9 mouse cellular contexts compared by ENCODE assay signal in the genomic region with DNA sequence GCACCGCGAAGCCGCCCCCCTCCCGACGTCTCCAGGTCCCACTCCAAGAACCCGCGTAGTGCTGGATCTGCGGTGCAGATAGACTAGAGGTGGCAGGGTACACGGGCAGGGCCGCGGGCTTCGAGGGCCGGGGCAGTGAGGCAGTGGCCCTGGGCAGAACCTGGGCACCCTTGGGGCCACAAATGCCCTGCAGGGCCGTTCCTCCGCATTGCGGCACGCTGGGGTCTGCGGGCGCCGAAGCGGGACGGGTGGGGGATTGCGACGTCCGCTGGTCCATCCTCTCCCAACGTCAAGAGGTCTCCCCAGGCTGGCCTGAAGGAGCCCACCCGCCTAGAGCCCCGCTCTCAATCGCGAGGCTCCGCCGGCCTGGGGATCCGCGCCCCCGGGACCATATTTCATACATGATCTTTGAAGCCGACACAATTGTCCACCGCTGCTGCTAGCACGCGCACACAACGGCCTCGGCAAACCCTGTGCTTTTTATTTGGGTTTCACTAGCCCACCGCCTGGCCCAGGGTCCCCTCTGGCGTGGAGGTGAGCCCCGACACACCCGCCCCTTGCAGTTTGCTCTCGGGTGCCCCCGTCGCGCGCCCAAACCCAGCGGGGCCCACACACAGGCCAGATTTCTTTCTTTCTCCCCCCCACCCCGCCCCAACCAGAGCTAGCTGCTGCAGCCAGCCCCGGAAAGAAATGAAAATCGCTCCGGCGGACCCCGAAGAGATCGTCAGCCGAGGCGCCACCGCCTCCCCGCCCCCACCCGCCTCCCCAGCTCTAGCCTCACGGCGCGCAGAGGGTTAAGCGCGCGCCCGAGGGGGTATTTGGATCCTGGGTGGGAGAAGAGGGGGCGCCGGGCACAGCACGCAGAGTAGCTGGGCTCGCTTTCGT. TPM values are rescaled to one million over a fixed set of nuclear protein-coding genes. Genes with fewer than 3 reads are reported as not detected.
A peak's percentile ranks its signal among the peaks of the same experiment; 100 is the strongest.
DNase-seq lines count a peak whose midpoint lies in the region; ATAC-seq and TF ChIP-seq lines count a peak whose summit lies in the region.
"Had no signal": no experiment of that assay in that cellular context is flagged by ENCODE, and none has a peak within 500 bp of the region (broad histone marks: within the 10 kb centered on the region; RNA-seq: fewer than 3 reads in every experiment).

No protein-coding gene starts in this region.

- H3K4me2 ChIP-seq in forebrain, embryonic 11.5 days (ENCODE audit: low read depth, low read length, severe bottlenecking) = peak overlapping the region; percentile 99
- H3K4me2 ChIP-seq in intestine, embryonic 14.5 days (ENCODE audit: low read length) = peak overlapping the region; percentile 99
- peak overlapping the region; percentile 93 for H3K4me2 ChIP-seq in liver, postnatal 0 days (ENCODE audit: low read depth, low read length)
- peak overlapping the region; percentile 99 for H3K4me2 ChIP-seq in stomach, embryonic 15.5 days

- peaks cover 28% of the 10 kb centered on the region for H3K4me1 ChIP-seq in forebrain, embryonic 11.5 days (replicated peaks; ENCODE audit: control insufficient read depth, insufficient read depth, low read length)
- H3K4me1 ChIP-seq in intestine, embryonic 14.5 days (replicated peaks; ENCODE audit: control insufficient read depth, insufficient read depth, low read length) = peaks cover 42% of the 10 kb centered on the region
- peaks cover 49% of the 10 kb centered on the region for H3K4me1 ChIP-seq in liver, postnatal 0 days (ENCODE audit: insufficient read depth)
- peaks cover 44% of the 10 kb centered on the region for H3K4me1 ChIP-seq in stomach, embryonic 15.5 days

- no peaks in the 10 kb centered on the region for H3K36me3 ChIP-seq in forebrain, embryonic 11.5 days (ENCODE audit: control insufficient read depth, insufficient read depth, low read length)
- no peaks in the 10 kb centered on the region for H3K36me3 ChIP-seq in intestine, embryonic 14.5 days (ENCODE audit: control insufficient read depth, insufficient read depth, low read length)
- no peaks in the 10 kb centered on the region for H3K36me3 ChIP-seq in liver, postnatal 0 days (replicated peaks; ENCODE audit: insufficient read depth, low read length)
- no peaks in the 10 kb centered on the region for H3K36me3 ChIP-seq in stomach, embryonic 15.5 days

- under 1% methylated on average over 74 of the region's 75 CpGs for WGBS in forebrain, embryonic 11.5 days
- under 1% methylated on average over 74 of the region's 75 CpGs for WGBS in intestine, embryonic 14.5 days
- WGBS in liver, postnatal 0 days (ENCODE audit: insufficient replicate concordance) = under 1% methylated on average over 58 of the region's 75 CpGs
- WGBS in stomach, embryonic 15.5 days = under 1% methylated on average over 75 of the region's 75 CpGs

- peak overlapping the region; percentile 57 for H3K9ac ChIP-seq in forebrain, embryonic 11.5 days (ENCODE audit: low read length)
- peak overlapping the region; percentile 59 for H3K9ac ChIP-seq in intestine, embryonic 14.5 days (ENCODE audit: low read length)
- H3K9ac ChIP-seq in liver, postnatal 0 days (replicated peaks) = peak overlapping the region; percentile 67
- peak overlapping the region; percentile 39; the same call in 1 of the 2 replicates for H3K9ac ChIP-seq in stomach, embryonic 15.5 days

- DNase-seq in left cerebral cortex, postnatal 36 days (ENCODE audit: low spot score in 2 of 2) = peak; percentile 13 to 14
- no peak for DNase-seq in left cerebral cortex, adult 8-10 months (ENCODE audit: low spot score in 2 of 2)
- peak; percentile 33 for DNase-seq in adrenal gland, adult 8-10 months
- peak; percentile 75 for DNase-seq in forebrain, embryonic 11.5 days (ENCODE audit: low spot score)
- DNase-seq in intestine, embryonic 14.5 days (ENCODE audit: low spot score) = peak; percentile 87
- no peak for DNase-seq in liver, postnatal 0 days
- no peak for DNase-seq in natural killer cell, adult 2 months (ENCODE audit: low spot score in 2 of 2)

- no peak for TF ChIP-seq CTCF in liver, postnatal 0 days (IDR thresholded peaks at IDR 0.05; ENCODE audit: low read depth)

- H3K27ac ChIP-seq in forebrain, embryonic 11.5 days (ENCODE audit: low read depth, low read length) = no peak overlapping the region
- peak overlapping the region; percentile 64 for H3K27ac ChIP-seq in intestine, embryonic 14.5 days (ENCODE audit: low read depth)
- peak overlapping the region; percentile 85 for H3K27ac ChIP-seq in liver, postnatal 0 days (ENCODE audit: low read depth)
- H3K27ac ChIP-seq in stomach, embryonic 15.5 days = 0 out of 2 replicates have a peak overlapping the region, but pooled peaks have one; percentile 48

- ATAC-seq in forebrain, embryonic 11.5 days (replicated peaks; ENCODE audit: low FRiP score) = no peak
- ATAC-seq in intestine, embryonic 14.5 days (replicated peaks; ENCODE audit: low FRiP score, low TSS enrichment, low read depth) = no peak
- no peak; the same call in 1 of the 2 replicates for ATAC-seq in liver, postnatal 0 days
- ATAC-seq in stomach, embryonic 15.5 days (ENCODE audit: insufficient read depth, low FRiP score, low read depth) = no peak

- intact Hi-C loops in left cerebral cortex, postnatal 36 days (cut with DNase I) = loop anchor here (5.0 kb wide), 1 partner anchor 37 kb away; no protein-coding TSS in a partner anchor

- H3K27me3 ChIP-seq in forebrain, embryonic 11.5 days (ENCODE audit: control insufficient read depth, insufficient read depth, low read length) = peaks cover 52% of the 10 kb centered on the region
- H3K27me3 ChIP-seq in intestine, embryonic 14.5 days (replicated peaks; ENCODE audit: control insufficient read depth, insufficient read depth, low read length) = peaks cover 39% of the 10 kb centered on the region
- H3K27me3 ChIP-seq in liver, postnatal 0 days (ENCODE audit: insufficient read depth, low read length) = peaks cover 43% of the 10 kb centered on the region
- peaks cover 33% of the 10 kb centered on the region for H3K27me3 ChIP-seq in stomach, embryonic 15.5 days (replicated peaks)
- H3K27me3 ChIP-seq: Patski had no signal

- TF ChIP-seq EP300 in liver, postnatal 0 days (IDR thresholded peaks at IDR 0.05; ENCODE audit: low read depth) = no peak

- peak overlapping the region; percentile 50 for H3K4me3 ChIP-seq in forebrain, embryonic 11.5 days (ENCODE audit: low read depth, low read length)
- peak overlapping the region; percentile 56 for H3K4me3 ChIP-seq in intestine, embryonic 14.5 days (ENCODE audit: low read depth, low read length)
- peak overlapping the region; percentile 58 for H3K4me3 ChIP-seq in liver, postnatal 0 days (ENCODE audit: low read depth, low read length)
- peak overlapping the region; percentile 59 for H3K4me3 ChIP-seq in stomach, embryonic 15.5 days (replicated peaks)

- no peaks in the 10 kb centered on the region for H3K9me3 ChIP-seq in forebrain, embryonic 11.5 days (ENCODE audit: control insufficient read depth, low read length)
- no peaks in the 10 kb centered on the region for H3K9me3 ChIP-seq in intestine, embryonic 14.5 days (ENCODE audit: control insufficient read depth, low read length)
- H3K9me3 ChIP-seq in liver, postnatal 0 days (ENCODE audit: low read length) = no peaks in the 10 kb centered on the region
- H3K9me3 ChIP-seq in stomach, embryonic 15.5 days = no peaks in the 10 kb centered on the region

RNA-seq across cellular contexts. Expression of gene Cbx4, which starts 4.3 kb away (rescaled TPM):
- 10 to 100 TPM; 60.9 to 68.6 TPM for total RNA-seq in left cerebral cortex, postnatal 36 days (2021)
- 10 to 100 TPM; 48.9 to 54.2 (median 50.0) TPM for total RNA-seq in left cerebral cortex, adult 8-10 months (2022)
- 100 to 1,000 TPM in 1 of 4 experiments, 10 to 100 TPM in 3; 70.8 to 227 (median 87.4) TPM for total RNA-seq in adrenal gland, adult 8-10 months (2022)
- polyA plus RNA-seq in forebrain, embryonic 11.5 days (2014; fragmentation: Nextera tagmentation; extraction: Ambion mirVana) = 6.4 and 7.0 TPM in 2 replicates
- polyA plus RNA-seq in intestine, embryonic 14.5 days (2014; fragmentation: Nextera tagmentation; extraction: Ambion mirVana) = 9.9 and 10.5 TPM in 2 replicates
- polyA plus RNA-seq in liver, postnatal 0 days (2015; fragmentation: Nextera tagmentation; extraction: Ambion mirVana) = 2.8 and 4.7 TPM in 2 replicates
- 10.2 and 10.3 TPM in 2 replicates for polyA plus RNA-seq in stomach, embryonic 15.5 days (2015; fragmentation: Nextera tagmentation; extraction: Ambion mirVana)

RNA-seq across cellular contexts. Expression of gene Cbx8, which starts 49.5 kb away (rescaled TPM):
- 10 to 100 TPM; 12.3 to 16.0 TPM for total RNA-seq in left cerebral cortex, postnatal 36 days (2021)
- 10 to 100 TPM in 2 of 4 experiments, 1 to 10 TPM in 2; 7.1 to 16.7 (median 11.1) TPM for total RNA-seq in left cerebral cortex, adult 8-10 months (2022)
- 10 to 100 TPM; 15.3 to 24.0 (median 16.5) TPM for total RNA-seq in adrenal gland, adult 8-10 months (2022)
- 9.5 and 11.2 TPM in 2 replicates for polyA plus RNA-seq in forebrain, embryonic 11.5 days (2014; fragmentation: Nextera tagmentation; extraction: Ambion mirVana)
- 7.7 and 11.4 TPM in 2 replicates for polyA plus RNA-seq in intestine, embryonic 14.5 days (2014; fragmentation: Nextera tagmentation; extraction: Ambion mirVana)
- polyA plus RNA-seq in liver, postnatal 0 days (2015; fragmentation: Nextera tagmentation; extraction: Ambion mirVana) = 3.1 and 3.9 TPM in 2 replicates
- 6.9 and 7.2 TPM in 2 replicates for polyA plus RNA-seq in stomach, embryonic 15.5 days (2015; fragmentation: Nextera tagmentation; extraction: Ambion mirVana)

Comparison
In these comparisons a context has a peak if more than half of its experiments do, and no peak if none do; other contexts are left out.
1. DNase-seq: peak in left cerebral cortex, postnatal 36 days (2 of 2), adrenal gland, adult 8-10 months (single experiment), forebrain, embryonic 11.5 days (single experiment) and intestine, embryonic 14.5 days (single experiment); none in left cerebral cortex, adult 8-10 months (0 of 2), liver, postnatal 0 days (single experiment) and natural killer cell, adult 2 months (0 of 2).
2. Peak in every context shown above with its lines, with median percentiles within 50 percentile points of each other: H3K4me2 ChIP-seq, H3K4me3 ChIP-seq and H3K9ac ChIP-seq.